Mouse (Mus musculus) cerebellum, adult 2 months (tissue): ENCODE measurements around the gene Tmem33.

Source experiments
- CTCF ChIP-seq: fragments of 200-500 bp; IDR thresholded peaks from 2 replicates; pipeline ENCODE4 v1.5.1; 2011; ENCODE audit warnings: low read depth, mild to moderate bottlenecking, control low read depth, low read length, moderate library complexity, borderline replicate concordance; ENCODE audit not compliant: insufficient read depth
- POLR2A ChIP-seq: fragments of 200-500 bp; IDR thresholded peaks from 2 replicates; pipeline ENCODE4 v1.6.1; 2011; ENCODE audit warnings: low read length, control low read depth, borderline replicate concordance; ENCODE audit not compliant: insufficient read depth

GRCm38 (mm10) chr5:67280400-67280799, 20.0 kb downstream of the Tmem33 start:
- TF ChIP-seq CTCF (no peak), POLR2A (no peak)
